Mouse (Mus musculus) limb, embryonic 11.5 days (tissue): ENCODE results near the gene Ctbp2. TPM values are rescaled to one million over a fixed set of nuclear protein-coding genes. Genes with fewer than 3 reads are reported as not detected.

Source experiments
- ATAC-seq: fragments of 200-750 bp; cut with Nextera tagmentation; 2 replicates; pipeline ENCODE4 v1.8.0; 2017; ENCODE audit warnings: low read depth; ENCODE audit not compliant: insufficient number of reproducible peaks, low FRiP score, low TSS enrichment
- DNase-seq: peaks from one replicate; pipeline ENCODE4 v3.0.0-alpha.2; 2015; ENCODE audit warnings: low spot score
- H3K27ac ChIP-seq: fragments of 300-500 bp; sonication (generic); replicated peaks from 2 replicates; pipeline ENCODE4 v1.5.1; 2014; ENCODE audit warnings: low read depth, mild to moderate bottlenecking, low read length
- H3K27me3 ChIP-seq: fragments of 300-500 bp; sonication (generic); 2 replicates; pipeline ENCODE4 v1.6.1; 2014; ENCODE audit warnings: mild to moderate bottlenecking, low read length, mixed read lengths; ENCODE audit not compliant: control insufficient read depth, insufficient read depth
- H3K36me3 ChIP-seq: fragments of 300-500 bp; sonication (generic); 2 replicates; pipeline ENCODE4 v1.6.1; 2014; ENCODE audit warnings: mild to moderate bottlenecking, low read length, moderate library complexity, mixed read lengths; ENCODE audit not compliant: control insufficient read depth, insufficient read depth
- H3K4me1 ChIP-seq: fragments of 300-500 bp; sonication (generic); 2 replicates; pipeline ENCODE4 v1.6.1; 2014; ENCODE audit warnings: low read length, mixed read lengths; ENCODE audit not compliant: control insufficient read depth, insufficient read depth
- H3K4me2 ChIP-seq: fragments of 300-500 bp; sonication (generic); 2 replicates; pipeline ENCODE4 v1.6.1; 2014; ENCODE audit warnings: low read depth, mild to moderate bottlenecking, moderate library complexity; ENCODE audit not compliant: severe bottlenecking
- H3K4me3 ChIP-seq: fragments of 300-500 bp; sonication (generic); 2 replicates; pipeline ENCODE4 v1.5.1; 2014; ENCODE audit warnings: low read depth, low read length
- H3K9ac ChIP-seq: fragments of 300-500 bp; sonication (generic); 2 replicates; pipeline ENCODE4 v1.6.1; 2014; ENCODE audit warnings: mild to moderate bottlenecking, low read length
- H3K9me3 ChIP-seq: fragments of 300-500 bp; sonication (generic); 2 replicates; pipeline ENCODE4 v1.6.1; 2016; ENCODE audit warnings: low read length; ENCODE audit not compliant: control insufficient read depth
- WGBS: fragments of 180-500 bp; shearing (Covaris S2); extraction: QIAGEN DNeasy Blood & Tissue Kit; methylation state at CpG from one replicate; pipeline ENCODE4 v1.1.7; 2014; 5-methylcytosine and 5-hydroxymethylcytosine counted together
- polyA plus RNA-seq: library from polyadenylated mRNA; unstranded; fragments of >200 nt; fragmentation: Nextera tagmentation; extraction: Ambion mirVana; gene quantifications from 2 replicates; pipeline ENCODE4 v1.2.1, GENCODE M21; 2014

The Ctbp2 gene
- polyA plus RNA-seq, 1 experiment from 2014 or later, result 144 TPM

DNA sequence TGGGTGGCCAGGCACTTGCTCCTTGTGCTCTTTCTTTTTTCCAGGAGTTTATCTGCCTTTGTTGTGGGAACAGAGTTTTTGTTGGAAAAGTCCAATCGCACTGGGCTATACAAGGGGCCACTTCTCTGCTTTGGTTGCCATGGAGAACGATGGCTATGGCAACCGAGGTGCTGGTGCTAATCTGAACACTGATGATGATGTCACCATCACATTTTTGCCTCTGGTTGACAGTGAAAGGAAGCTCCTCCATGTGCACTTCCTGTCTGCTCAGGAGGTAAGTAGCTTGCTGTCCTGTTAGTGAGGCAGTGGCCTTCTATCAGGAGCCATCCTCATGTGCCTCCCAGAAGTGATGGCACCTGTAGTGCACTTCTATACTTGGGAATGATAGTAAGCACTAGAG, 141.5 kb downstream of the Ctbp2 start:
- H3K27ac ChIP-seq, result no peak overlapping the region
- peaks cover 12% of the 10 kb centered on the region for H3K36me3 ChIP-seq
- WGBS, result 87% methylated on average over 3 of the region's 3 CpGs
- H3K4me2 ChIP-seq, result no peak overlapping the region
- DNase-seq (peak; percentile 19), ATAC-seq (no peak)
- H3K9me3 ChIP-seq, result no peaks in the 10 kb centered on the region
- no peaks in the 10 kb centered on the region for H3K27me3 ChIP-seq
- H3K4me1 ChIP-seq, result no peaks in the 10 kb centered on the region
- no peak overlapping the region for H3K9ac ChIP-seq
- H3K4me3 ChIP-seq, result no peak overlapping the region

DNA sequence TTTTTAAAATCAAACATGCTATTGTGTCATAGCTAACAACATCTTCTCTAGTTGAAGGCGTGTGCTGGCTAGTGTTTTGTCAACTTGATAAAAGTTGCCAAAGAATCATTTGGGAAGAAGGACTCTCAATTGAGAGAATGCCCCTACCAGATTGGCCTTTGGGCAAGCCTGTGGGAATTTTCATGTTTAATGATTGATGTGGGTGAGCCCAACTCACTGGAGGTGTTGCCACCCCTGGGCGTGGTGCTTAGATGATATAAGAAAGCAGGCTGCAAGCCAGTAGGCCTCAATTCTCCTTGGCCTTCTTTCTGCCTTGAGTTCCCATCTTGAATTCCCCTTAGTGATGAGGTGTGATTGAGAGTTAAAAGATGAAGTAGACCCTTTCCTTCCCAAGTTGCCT, 146.2 kb downstream of the Ctbp2 start:
- Histone ChIP-seq H3K36me3 (peaks cover 8% of the 10 kb centered on the region), H3K4me2 (no peak overlapping the region), H3K4me1 (no peaks in the 10 kb centered on the region), H3K27me3 (no peaks in the 10 kb centered on the region), H3K9me3 (no peaks in the 10 kb centered on the region), H3K27ac (no peak overlapping the region), H3K9ac (no peak overlapping the region), H3K4me3 (no peak overlapping the region)
- no peak for DNase-seq
- no peak for ATAC-seq
- WGBS, result 94% methylated on average over 2 of the region's 2 CpGs

DNA sequence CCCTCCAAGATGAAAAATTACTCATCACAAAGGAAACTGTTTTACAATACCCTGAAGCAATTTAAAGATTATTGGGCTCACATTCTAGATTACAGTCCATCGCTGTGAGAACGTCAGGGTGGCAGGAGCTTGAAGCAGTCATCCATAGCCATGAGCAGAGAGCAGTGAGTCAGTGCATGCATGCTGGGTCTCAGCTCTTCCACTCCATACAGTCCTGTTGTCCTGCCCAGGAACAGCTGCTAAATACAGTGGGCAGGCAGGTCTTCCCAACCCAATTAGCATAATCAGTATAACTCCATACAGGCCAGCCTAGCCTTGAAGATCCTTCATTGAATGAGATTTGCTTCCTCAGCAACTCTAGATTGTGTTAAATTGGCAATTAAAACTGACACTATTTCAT, 148.1 kb downstream of the Ctbp2 start:
- no peaks in the 10 kb centered on the region for H3K27me3 ChIP-seq
- 88% methylated on average over 2 of the region's 2 CpGs for WGBS
- no peak overlapping the region for H3K4me3 ChIP-seq
- no peak overlapping the region for H3K27ac ChIP-seq
- peaks cover 2% of the 10 kb centered on the region; the same call in 1 of the 2 replicates for H3K36me3 ChIP-seq
- ATAC-seq (no peak), DNase-seq (no peak)
- H3K4me2 ChIP-seq, result no peak overlapping the region
- no peaks in the 10 kb centered on the region for H3K4me1 ChIP-seq
- no peak overlapping the region for H3K9ac ChIP-seq
- H3K9me3 ChIP-seq, result no peaks in the 10 kb centered on the region

DNA sequence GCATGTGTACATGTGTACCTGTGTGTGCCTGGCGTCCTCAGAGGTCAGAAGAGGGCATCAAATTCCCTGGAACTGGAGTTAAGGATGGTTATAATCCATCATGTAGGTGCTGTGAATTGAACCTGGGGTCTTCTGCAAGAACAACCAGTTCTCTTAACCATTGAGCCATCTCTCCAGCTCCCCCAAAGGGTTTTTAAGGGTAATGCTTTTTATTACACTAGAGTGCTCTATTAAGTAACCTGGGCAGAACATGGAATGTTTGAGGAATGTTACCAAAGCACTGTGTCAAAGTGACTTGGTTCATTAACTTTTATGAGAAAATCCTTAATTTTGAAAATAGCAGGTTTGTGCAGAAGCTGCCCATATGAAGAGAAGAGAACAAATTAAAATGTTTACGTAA, 152.1 kb downstream of the Ctbp2 start:
- H3K4me3 ChIP-seq, result no peak overlapping the region
- H3K27me3 ChIP-seq, result no peaks in the 10 kb centered on the region
- H3K9ac ChIP-seq, result no peak overlapping the region
- no peaks in the 10 kb centered on the region for H3K9me3 ChIP-seq
- 97% methylated on average over 2 of the region's 2 CpGs for WGBS
- ATAC-seq (no peak), DNase-seq (no peak)
- no peak overlapping the region for H3K27ac ChIP-seq
- H3K4me2 ChIP-seq, result no peak overlapping the region
- H3K4me1 ChIP-seq, result no peaks in the 10 kb centered on the region
- no peaks in the 10 kb centered on the region for H3K36me3 ChIP-seq

DNA sequence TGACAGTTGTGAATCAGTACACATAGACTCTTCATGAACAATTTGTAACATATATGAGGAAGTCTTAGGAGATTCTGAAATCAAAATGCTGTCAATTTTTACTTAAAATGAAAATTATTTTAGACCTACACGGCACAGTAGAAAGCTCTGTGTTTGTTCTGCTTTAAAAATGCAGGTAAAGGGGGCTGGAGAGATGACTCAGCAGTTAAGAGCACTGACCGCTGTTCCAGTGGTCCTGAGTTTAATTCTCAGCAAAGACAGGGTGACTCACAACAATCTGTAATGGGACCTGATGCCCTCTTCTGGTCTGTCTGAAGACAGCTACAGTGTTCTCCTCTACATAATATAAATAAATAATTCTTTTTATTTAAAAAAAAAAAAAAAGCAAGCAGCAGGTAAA, 158.4 kb downstream of the Ctbp2 start:
- Histone ChIP-seq H3K27me3 (no peaks in the 10 kb centered on the region), H3K4me1 (no peaks in the 10 kb centered on the region), H3K9ac (no peak overlapping the region), H3K27ac (no peak overlapping the region), H3K9me3 (no peaks in the 10 kb centered on the region), H3K4me2 (no peak overlapping the region), H3K4me3 (no peak overlapping the region), H3K36me3 (no peaks in the 10 kb centered on the region)
- 85% methylated on average over 2 of the region's 2 CpGs for WGBS
- no peak for DNase-seq
- no peak for ATAC-seq

DNA sequence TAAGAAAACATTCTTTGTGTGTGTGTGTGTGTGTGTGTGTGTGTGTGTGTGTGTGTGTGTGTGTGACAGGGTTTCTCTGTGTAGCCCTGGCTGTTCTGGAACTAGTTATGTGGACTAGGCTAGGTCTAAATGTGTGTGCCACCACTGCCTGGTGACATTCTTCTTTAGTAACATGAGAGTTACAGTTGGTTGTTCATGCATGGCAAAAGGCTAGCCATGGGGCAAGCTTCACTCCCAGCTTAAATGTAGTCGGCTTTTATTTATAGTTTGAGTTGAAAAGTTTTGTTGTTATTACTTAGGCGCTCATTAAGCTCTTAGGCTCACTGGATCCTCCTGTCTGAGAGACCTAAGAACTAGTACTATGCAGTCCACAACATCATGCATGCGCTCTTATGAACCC, 159.8 kb downstream of the Ctbp2 start:
- Histone ChIP-seq H3K9me3 (no peaks in the 10 kb centered on the region), H3K4me2 (no peak overlapping the region), H3K36me3 (no peaks in the 10 kb centered on the region), H3K27me3 (no peaks in the 10 kb centered on the region), H3K4me3 (no peak overlapping the region), H3K27ac (no peak overlapping the region), H3K9ac (no peak overlapping the region), H3K4me1 (no peaks in the 10 kb centered on the region)
- ATAC-seq (no peak), DNase-seq (no peak)
- WGBS, result 85% methylated on average over 3 of the region's 3 CpGs

DNA sequence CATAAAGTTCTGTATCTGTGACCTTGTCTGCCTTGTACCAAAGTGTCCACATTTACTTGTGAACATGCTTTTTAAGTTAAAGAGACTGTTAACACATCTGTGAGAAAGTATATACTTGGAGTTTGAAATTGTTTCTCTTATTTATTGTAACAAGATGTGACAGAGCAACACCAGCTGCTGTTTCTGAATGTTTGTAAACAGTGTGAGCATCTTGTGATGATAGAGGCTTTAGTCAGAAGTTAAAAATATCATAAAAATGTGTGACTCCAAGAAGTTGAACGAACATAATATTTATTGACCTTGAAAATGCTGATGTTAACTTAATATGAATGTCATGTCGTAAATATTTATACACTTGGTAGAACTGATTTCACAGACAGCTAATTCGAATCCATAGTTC, 173.5 kb downstream of the Ctbp2 start:
- Histone ChIP-seq H3K4me3 (no peak overlapping the region), H3K36me3 (no peaks in the 10 kb centered on the region), H3K27ac (no peak overlapping the region), H3K4me1 (no peaks in the 10 kb centered on the region), H3K9ac (no peak overlapping the region), H3K27me3 (no peaks in the 10 kb centered on the region), H3K9me3 (no peaks in the 10 kb centered on the region), H3K4me2 (no peak overlapping the region)
- WGBS, result 89% methylated on average over 3 of the region's 3 CpGs
- no peak for DNase-seq
- no peak for ATAC-seq

DNA sequence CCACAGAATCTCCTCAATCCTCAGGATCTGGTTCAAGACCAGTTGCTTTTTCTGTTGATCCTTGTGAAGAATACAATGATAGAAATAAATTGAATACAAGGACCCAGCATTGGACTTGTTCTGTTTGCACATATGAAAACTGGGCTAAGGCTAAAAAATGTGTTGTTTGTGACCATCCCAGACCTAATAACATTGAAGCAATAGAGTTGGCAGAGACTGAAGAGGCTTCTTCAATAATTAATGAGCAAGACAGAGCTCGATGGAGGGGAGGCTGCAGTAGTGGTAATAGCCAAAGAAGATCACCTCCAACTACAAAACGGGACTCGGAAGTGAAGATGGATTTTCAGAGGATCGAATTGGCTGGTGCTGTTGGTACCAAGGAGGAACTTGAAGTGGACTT, 174.2 kb downstream of the Ctbp2 start:
- H3K4me2 ChIP-seq, result no peak overlapping the region
- H3K4me1 ChIP-seq, result no peaks in the 10 kb centered on the region
- no peaks in the 10 kb centered on the region for H3K9me3 ChIP-seq
- H3K27me3 ChIP-seq, result no peaks in the 10 kb centered on the region
- DNase-seq (no peak), ATAC-seq (no peak)
- H3K36me3 ChIP-seq, result no peaks in the 10 kb centered on the region
- H3K4me3 ChIP-seq, result no peak overlapping the region
- H3K9ac ChIP-seq, result no peak overlapping the region
- WGBS, result 93% methylated on average over 4 of the region's 4 CpGs
- no peak overlapping the region for H3K27ac ChIP-seq

DNA sequence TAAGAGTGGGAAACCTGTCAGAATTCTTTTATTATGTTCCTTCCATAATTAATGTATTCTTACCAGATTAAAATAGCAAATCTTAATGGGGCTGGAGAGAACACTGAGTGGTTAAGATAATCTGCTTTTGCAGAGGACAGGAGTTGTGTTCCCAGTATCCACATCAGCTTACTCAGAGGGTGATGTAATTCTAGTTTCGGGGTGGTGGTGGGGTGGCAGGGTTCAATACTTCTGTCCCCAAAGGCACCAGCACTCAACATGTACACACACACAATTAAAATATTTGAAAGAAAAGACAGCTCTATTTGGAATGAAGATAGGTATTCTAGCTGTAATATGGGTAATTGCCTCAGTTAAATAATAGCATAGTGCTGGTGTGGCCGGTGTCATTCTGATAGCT, 183.6 kb downstream of the Ctbp2 start:
- no peak for ATAC-seq
- Histone ChIP-seq H3K4me1 (no peaks in the 10 kb centered on the region), H3K9ac (no peak overlapping the region), H3K4me3 (no peak overlapping the region), H3K27me3 (no peaks in the 10 kb centered on the region), H3K4me2 (no peak overlapping the region), H3K36me3 (no peaks in the 10 kb centered on the region), H3K27ac (no peak overlapping the region), H3K9me3 (no peaks in the 10 kb centered on the region)
- DNase-seq, result no peak
- WGBS, result 91% methylated on average over 2 of the region's 2 CpGs
